Mouse (Mus musculus) thymus, postnatal 14 days (tissue): Measurements from ENCODE around the gene Cox17.

ENCODE experiments used
- DNase-seq: peaks from one replicate; pipeline ENCODE4 v3.0.0; 2021

Cox17 gene

DNA sequence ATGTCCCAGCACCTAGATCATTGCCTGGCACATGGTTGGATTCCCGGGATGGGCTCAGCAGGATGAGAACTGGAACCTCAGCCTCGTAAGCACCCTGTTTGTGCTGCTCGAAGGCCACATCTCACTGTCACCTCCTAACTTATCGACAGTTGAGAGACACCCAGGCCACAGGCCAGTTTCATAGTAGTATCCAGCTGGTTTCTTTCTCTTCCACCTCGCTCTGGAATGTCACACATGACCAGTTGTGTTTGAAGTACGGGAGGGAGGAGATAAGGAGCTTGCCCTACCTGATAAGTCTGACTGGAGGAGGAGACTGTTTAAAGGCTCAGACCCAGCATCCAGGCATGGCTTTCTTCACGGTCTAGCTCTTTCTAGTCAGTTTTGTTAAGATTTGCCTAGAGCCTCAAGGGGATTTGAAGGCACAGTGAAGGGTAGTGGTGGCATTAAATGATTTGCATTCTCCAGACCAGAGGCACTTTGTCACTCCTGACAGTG lies 3.6 kb downstream of the Cox17 start:
- DNase-seq = no peak

DNA sequence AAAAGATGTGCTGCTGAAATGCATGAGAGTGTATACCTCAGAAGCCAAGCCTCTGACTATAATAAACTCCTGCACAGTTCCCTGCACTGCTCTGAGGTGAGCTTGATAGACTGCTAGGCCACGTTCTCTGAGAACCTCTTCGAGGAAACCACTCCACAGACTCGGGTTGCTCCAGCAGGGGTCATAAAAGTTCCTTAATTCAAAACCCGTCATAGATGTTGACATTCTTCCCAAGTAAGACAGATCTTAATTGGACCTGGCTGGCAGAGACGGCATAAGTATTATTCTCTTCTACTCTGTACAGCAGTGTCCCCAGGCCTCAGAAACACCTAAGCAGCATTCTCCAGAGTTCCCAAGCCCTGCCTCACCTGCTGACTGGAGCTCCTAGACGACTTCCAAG lies 4.1 kb downstream of the Cox17 start:
- DNase-seq = no peak

DNA sequence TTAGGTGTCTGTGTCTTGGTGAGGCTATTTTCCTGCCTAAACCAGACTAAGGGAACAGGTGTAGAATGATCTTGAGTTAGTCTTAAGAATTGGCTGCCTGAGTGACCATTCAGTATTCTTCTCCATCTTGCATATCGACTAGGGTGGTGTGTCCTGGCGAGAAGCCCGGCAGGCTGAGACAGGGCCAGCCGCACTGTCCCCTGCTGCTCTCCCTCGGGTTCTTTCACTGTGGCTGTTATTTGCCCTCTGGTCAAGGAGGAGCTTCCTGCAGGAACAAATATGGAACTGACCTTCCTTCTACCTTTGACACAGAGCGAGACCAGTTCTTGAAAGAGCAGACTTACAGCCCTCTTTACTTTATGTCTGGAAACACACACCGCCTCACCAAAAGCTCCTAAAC lies 5.2 kb downstream of the Cox17 start:
- no peak for DNase-seq

DNA sequence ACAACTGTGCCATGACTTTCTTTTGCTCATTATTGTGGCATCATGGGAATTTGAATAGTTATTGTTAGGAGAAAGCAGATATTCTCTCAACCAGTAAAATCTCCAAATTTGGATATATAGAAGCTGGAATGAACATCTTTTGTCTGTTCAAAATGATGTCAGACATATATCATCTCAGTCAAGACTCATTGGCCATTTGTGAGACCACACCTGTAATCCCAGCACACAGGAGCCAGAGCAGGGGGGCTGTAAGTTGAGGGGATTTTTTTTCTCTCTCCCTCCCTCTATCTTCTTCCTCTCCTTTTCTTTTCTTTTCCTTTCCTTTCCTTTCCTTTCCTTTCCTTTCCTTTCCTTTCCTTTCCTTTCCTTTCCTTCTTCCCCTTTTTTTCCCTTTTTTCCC lies 6.1 kb downstream of the Cox17 start:
- DNase-seq = no peak

DNA sequence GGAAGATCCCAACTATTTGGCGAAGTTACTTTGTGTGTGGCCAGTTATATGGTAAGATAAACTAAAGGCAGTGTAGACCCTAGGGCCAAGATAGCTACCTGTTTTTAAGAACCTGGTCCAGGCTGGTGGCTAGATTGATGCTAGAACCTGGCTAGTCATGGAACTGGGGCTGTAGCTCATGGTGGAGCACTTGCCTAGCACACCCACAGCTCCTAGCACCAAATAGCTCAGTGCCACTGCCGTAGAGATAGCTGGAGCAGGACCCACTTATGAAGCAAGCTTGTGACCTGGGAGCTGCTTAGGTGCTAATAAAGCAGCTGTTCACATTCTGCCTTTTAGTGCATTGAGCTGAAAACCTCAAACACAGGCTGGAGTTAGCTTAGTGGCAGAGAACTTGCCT lies 6.9 kb downstream of the Cox17 start:
- DNase-seq = no peak

DNA sequence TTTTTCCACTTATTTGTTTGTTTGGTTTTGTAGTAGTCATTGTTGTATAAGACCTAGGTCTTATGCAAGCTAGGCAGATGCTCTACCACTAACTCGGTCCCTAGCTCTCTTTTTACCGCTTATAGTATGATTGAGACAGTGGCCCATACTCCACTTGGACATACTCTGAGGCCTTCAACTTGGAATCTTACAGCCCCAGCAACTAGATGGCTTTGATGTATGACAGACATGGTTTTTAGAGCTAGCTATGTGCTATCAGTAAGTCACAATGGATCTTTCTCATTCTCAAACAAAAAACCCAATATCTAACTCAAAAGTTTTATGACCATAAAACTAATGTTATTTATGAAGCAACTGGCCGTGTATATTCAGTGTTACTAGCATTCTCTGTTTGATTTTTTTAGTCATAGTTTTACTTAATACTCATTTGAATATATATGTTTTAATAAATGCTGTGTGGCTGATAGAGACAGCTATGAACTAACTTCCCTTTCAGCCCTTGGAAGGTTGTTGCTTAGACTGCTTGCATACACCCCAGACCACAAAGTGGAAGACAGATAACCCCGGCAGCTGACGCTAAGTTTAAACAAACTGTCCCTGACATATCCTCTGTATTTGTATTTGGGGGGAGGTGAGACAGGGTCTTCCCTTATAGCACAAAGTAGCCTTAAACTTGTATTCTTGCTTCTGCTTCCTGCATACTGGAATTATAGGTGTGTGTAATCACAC lies 7.6 kb downstream of the Cox17 start:
- no peak for DNase-seq

DNA sequence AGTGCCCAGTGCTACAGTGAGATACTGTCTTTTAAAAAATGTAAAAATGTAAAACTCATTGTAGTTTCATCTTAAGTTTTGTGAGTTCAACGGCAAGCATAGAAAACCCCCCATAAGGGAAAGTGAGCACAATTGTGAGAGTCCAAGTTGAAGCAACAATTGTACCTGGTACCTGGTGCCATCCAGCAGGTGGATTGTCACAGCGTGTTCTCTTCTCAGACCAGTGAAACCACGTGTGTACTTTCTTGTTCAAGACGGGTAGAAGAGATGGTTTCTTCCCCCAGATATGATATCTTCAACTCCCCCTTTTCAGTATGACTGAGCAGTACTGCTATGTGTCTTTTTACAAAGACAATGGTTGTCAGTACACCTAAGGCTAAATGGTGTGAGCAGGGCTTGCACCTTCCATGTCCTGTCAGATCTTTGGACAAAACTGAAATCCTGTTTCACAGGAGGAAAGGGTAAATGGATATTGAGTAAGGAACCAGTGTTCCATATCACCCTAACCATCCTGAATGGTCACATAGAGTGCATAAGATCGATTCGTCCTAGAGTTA lies 11.5 kb downstream of the Cox17 start:
- DNase-seq = no peak

DNA sequence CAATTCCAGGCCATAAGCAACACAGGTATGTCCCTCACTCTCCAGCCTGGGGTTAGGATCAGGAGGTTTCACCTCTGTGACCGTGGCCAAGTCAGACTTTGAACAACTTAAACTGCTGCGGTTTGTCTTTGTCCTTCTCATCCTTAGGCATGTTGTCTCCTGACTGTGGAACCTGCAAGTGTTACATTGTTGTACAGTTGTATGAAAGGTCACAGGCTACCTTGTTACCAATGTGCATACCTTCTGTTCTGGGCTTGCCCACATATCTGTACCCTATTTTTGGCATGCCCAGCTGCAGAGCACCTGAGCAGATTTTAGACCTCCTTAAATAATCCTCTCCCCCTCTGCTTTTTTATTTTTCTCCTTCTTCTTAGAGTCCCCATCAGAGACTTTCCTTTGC lies 12.4 kb downstream of the Cox17 start:
- no peak for DNase-seq

DNA sequence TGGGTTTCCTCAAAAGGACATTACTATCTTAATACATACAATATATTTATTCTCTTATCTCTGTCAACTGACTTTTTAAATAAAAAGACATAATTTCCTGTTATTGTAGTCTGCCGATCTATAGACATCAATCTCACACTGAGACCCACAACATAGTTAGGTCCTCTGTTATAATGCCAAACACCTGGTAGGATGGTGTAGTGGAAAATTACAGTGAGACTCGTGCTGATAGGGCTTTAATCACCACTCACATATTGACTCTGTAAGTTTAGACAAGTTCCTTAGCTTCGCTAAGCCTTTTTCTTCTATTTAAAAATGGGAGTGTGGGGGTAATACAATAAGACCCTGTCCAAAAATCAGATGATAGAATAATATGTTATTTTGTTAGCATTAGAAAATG lies 13.1 kb downstream of the Cox17 start:
- DNase-seq = no peak

DNA sequence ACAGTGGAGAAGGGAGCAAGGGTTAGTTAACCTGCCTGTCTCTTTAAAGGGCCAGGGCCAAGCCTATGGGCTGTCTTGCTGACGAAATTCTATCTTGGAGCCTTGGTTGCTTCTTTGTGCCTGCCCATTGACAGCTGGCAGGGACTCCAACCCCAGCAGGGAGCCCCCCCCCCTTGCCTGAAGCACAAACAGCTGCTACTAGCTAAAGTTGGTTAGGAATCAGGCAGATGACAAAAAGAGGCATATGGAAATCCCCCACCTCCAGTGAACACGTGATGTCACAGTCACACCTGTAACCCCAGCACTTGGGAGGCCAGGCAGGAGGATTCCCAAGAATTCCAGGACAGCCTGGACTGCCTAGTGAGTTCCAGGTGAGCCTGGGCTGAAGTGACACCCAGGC lies 13.5 kb downstream of the Cox17 start:
- DNase-seq = no peak

DNA sequence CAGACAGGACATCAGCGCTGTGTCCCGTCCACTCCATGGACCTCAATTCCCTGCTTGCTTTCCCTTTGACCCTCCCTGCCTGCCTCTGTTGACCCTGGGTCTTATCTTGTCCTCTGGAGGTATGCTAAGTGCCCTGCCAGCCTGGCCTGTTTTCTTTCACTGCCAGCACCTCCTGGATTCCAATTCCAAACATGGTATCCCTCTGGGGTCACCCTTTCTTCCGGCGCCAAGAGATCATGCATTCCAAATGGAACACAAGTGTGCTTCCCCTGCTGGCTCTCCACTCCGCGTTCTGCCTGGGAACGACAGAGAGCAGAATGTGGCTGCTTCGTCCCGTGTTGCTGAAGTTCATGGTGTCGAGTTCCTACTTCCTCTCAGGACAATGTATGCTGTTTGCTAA lies 15.1 kb downstream of the Cox17 start, which contains the start of gene Popdc2:
Popdc2 (plus strand) TSS at position 277 of the 400 bp plus-strand sequence.
- DNase-seq = no peak

DNA sequence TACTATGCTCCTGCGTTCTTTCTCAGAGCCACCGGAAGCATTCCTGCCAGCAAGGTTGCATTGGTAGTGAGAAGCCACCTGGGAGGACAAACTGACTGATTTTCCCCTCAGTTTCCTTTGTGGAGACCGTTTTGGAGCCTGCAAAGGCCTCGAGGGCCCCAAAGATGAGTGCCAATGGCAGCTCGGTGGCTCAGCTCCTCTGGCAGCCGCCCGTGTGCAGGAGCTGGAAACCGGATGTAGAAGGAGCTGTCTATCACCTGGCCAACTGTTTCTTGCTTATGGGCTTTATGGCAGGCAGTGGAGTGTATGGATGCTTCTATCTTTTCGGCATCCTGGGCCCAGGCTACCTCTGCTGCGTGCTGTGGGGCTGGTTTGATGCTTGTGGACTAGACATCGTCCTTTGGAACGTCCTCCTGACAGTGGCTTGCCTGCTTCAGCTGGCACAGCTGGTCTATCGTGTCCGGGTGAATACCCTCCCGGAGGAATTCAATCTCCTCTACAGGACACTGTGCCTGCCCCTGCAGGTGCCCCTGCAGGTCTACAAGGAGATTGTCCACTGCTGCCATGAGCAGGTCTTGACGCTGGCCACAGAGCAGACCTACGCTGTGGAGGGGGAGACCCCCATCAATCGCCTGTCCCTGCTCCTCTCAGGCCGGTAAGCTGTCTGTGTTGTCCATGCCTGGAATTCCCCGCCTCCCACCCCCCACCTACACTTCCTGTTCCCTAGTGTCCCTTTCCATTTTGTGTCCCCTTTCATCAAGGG lies 15.9 kb downstream of the Cox17 start:
- DNase-seq = no peak

DNA sequence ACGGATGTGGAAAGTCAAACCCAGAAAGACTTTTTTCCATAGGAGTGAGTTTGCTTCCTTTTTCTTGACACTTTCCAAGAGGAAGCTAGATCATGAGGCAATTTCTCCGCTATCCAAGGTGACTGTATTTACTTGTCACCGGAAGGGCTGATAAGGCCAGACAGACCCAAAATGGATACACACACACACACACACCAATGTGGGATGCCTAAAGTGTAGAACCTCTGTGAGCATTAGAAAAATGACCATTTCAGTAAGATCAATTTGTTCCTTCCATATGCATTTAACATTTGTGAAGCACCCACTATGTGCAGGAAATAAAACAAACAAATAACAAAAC lies 16.4 kb downstream of the Cox17 start:
- DNase-seq = no peak

DNA sequence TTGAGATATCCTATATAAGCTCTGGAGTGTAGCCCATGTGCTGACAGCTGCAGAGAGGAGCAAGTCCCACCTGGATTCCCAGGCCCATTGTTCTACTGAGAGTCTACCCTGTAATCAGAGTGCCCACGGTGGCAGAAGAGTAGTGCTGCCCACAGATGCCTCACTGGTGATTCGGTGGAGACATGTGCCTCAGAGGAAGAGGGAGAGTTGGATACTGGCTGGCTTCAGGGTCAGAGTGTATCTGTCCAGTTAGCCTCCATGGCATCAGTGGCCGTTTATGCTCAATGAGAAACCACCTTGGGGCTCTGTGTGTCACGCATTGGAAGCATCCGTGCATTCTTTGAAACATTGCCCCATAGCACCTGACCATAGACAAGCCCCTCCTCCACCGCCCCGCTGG lies 16.9 kb downstream of the Cox17 start:
- no peak for DNase-seq

DNA sequence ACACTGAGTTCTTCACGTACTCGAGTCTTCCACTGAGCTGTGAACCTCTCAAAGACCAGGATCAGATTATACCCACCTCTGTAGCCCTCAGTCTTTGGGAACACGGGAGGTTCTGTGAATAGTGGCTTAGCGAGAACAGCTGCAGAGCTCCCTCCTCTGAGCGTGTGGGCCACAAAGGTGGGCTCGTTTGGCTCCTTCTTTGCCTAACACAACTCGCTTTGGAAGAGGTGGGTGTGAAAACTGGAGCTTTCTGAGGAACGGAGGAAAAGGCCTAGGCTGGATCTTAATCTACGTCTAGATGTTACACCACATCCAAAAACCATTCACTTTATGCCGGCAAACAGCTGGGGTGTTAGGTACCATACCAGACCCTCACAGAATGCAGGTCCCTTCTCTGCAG lies 18.6 kb downstream of the Cox17 start:
- no peak for DNase-seq

DNA sequence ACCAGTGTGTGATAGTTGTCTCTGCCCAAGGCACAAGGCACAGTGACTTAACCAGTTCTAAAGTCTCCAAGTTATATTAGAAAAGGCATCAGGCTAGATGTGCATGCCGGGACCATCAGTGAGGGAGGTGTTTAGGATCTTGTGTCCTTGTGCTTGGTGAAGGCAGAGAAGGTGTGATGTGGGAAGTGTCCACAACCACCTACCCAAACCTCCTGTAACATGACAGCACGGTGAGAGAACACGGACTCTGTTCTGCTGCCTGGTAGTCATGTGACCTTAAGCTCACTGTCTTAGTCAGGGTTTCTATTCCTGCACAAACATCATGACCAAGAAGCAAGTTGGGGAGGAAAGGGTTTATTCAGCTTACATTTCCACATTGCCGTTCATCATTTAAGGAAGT lies 19.4 kb downstream of the Cox17 start:
- no peak for DNase-seq

DNA sequence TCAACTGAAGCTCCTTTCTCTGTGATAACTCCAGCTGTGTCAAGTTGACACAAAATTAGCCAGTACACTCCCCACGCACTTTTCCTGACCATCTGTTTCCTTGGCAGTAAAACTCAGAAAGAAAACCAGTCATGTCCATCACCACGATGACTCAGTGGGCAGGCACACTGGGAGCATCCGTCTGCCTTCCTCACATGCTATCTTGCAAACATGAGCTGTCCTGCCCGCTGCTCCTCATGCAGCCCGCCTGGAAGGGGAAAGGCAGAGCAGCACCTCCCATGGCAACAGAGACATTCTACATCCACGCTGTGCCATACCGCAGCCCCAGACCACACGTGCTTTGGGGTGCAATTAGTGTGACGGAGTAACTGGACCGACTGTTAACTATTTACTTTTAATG lies 21.5 kb downstream of the Cox17 start:
- no peak for DNase-seq

DNA sequence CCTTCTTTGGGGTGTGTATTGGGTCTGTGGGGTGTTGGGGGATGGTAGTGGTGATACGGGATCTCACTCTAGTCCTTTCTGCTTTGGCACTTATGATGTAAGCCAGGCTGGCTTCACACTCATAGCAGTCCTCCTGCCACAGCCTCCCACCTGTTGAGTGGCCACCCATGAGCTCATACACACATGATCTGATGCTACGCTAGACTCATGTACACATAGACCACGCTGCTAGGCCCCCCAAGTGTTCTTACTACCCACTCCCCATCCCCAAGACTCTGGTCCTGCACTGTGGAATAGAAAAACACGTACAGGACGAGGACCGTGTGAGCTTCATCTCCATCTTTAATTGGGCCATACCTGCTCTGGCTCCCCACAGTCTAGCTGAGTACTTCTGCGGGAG lies 22.2 kb downstream of the Cox17 start:
- DNase-seq = no peak

DNA sequence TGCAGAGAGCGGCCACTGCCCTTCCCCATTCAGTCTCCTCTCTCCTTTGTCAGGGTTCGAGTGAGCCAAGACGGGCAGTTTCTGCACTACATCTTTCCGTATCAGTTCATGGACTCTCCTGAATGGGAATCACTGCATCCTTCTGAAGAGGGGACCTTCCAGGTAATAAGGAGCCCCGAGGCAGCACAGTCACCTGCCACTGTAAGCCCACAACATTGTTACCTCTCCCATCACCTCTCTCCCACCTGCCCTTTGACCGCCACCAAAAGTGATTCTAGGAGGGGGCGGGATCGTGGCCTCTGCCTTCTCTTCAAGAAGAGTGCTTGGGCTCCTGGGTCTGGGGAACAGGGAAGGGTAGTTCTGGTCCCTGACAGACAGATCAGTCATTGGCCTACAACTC lies 22.6 kb downstream of the Cox17 start:
- DNase-seq = no peak

DNA sequence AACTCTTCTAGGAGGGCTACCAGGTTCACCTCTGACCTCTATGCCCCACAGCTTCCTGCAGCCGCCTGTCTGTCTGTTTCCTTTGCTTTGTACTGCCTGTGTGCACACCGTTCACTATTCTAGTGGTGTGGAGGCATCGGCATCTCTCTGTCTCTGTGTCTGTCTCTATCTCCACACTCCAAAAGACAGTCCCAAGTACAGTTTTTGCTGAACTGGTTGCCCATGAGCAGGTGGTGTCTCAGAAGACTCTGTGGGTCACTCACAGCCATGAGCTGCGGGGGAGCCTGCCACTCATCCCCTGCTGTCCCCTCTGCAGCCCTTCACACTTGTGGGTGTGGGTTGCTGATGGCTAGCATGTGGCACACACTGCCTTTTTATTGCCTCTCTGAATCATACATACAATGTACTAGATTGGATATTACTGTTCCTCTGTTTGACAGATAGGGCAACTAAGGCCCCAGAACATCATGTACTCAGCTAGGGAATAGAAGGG lies 23.2 kb downstream of the Cox17 start:
- no peak for DNase-seq

DNA sequence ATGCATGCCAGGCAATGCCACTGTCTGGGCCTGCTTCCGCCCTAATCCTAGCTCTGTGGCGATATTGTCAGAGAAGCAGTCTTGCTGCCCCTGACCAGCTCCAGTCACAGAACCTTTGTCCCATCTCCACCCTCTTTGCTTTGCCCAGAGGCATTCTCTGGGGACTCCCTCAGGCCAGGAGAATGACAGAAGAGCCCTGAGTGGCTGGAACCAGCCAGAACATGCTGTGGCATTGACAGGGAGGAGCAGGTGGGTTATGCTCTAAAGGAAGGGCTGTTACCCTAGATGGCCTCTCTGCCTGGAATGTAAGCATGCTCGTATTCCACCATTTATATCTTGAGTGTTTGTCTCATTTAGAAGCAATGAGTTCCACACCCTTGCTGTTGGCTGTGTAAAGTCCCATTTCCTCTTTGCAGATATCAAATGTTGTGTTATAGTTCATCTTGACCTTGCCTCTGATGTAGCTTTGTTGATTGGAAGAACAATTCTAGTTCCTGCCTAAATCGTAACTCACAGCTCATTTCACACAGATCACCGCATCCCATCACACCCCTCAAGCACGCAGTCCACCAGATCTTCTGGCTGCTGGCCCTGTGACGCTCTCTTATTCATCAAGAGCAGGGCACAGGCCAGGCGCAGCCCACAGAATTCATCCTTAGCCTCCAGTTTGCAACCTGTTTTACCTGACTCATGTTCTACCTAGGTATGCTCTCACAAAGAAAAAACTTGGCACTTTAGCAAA lies 24.0 kb downstream of the Cox17 start:
- DNase-seq = no peak

DNA sequence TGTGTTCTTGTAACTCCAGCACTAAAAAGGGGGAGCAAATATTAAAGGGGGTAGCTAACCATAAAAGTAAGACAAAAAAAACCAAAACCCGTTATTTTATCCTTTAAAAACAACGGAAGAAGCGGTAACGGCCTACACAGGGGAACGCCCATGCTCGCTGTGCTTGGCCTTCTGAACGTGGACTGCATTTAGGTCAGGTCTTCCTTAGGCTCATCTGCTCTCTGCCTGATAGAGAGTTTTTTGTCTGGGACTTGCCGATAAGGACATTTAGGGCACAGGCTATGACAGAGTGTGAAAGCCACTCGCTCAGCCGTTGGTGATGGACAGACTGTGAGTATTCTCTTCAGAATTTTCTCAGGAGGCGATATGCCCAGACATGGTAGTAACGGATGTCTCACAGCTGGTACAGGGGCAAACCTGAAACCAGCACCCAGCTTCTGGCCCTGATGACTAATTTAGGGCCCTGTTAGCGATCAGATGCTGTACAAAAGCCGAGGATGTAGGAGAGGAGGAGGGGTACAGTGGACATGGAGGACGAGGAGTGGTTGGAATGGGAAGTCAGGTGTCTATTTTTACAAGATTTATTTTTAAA lies 25.0 kb downstream of the Cox17 start:
- DNase-seq = no peak

DNA sequence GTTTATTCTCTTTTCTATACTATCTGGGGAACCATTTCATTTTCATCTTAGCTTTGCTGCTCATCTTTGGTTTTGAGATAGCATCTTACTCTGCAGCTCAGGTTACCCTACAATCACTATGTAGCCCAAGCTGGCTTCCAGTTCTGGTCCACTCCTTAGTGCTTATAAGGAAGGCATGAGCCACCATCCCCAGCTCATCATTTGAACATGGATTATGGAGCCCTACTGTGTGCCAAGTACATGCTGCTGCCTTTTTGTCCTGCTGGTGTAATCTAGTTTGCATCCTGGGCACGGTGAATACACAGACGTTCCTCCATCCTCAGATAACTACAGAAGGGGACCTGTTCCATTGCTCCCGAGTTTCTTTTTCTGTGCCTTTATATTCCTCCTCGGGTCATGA lies 26.1 kb downstream of the Cox17 start:
- DNase-seq = no peak
